Mouse (Mus musculus) midbrain, embryonic 13.5 days (tissue): ENCODE data around the gene Dnm1l. TPM values are rescaled to one million over a fixed set of nuclear protein-coding genes. Genes with fewer than 3 reads are reported as not detected.
"Not testable (repeated sequence)": the region's sequence is repeated elsewhere in the genome, so short reads cannot be mapped to it uniquely, and the experiment has no call there.

Source experiments
- ATAC-seq: fragments of 200-750 bp; cut with Nextera tagmentation; 2 replicates; pipeline ENCODE4 v1.8.0; 2017; ENCODE audit warnings: mild to moderate bottlenecking, moderate TSS enrichment, moderate library complexity
- H3K27ac ChIP-seq: fragments of 300-500 bp; sonication (generic); 2 replicates; pipeline ENCODE4 v1.5.1; 2015; ENCODE audit warnings: inconsistent platforms, mild to moderate bottlenecking, moderate library complexity
- H3K27me3 ChIP-seq: fragments of 300-500 bp; sonication (generic); 2 replicates; pipeline ENCODE4 v1.6.1; 2015; ENCODE audit warnings: mild to moderate bottlenecking, inconsistent platforms
- H3K36me3 ChIP-seq: fragments of 300-500 bp; sonication (generic); 2 replicates; pipeline ENCODE4 v1.6.1; 2015; ENCODE audit warnings: mild to moderate bottlenecking, inconsistent platforms
- H3K4me1 ChIP-seq: fragments of 300-500 bp; sonication (generic); replicated peaks from 2 replicates; pipeline ENCODE4 v1.6.1; 2015; ENCODE audit warnings: inconsistent platforms
- H3K4me2 ChIP-seq: fragments of 300-500 bp; sonication (generic); replicated peaks from 2 replicates; pipeline ENCODE4 v1.6.1; 2015; ENCODE audit warnings: moderate library complexity, mild to moderate bottlenecking, inconsistent platforms
- H3K4me3 ChIP-seq: fragments of 300-500 bp; sonication (generic); replicated peaks from 2 replicates; pipeline ENCODE4 v1.5.1; 2015; ENCODE audit warnings: mild to moderate bottlenecking, inconsistent platforms
- H3K9ac ChIP-seq: fragments of 300-500 bp; sonication (generic); replicated peaks from 2 replicates; pipeline ENCODE4 v1.6.1; 2015; ENCODE audit warnings: mild to moderate bottlenecking, inconsistent platforms
- H3K9me3 ChIP-seq: fragments of 300-500 bp; sonication (generic); 2 replicates; pipeline ENCODE4 v1.6.1; 2016; ENCODE audit warnings: mild to moderate bottlenecking, inconsistent platforms
- WGBS: fragments of 180-500 bp; shearing (Covaris S2); methylation state at CpG from one replicate; pipeline ENCODE4 v1.1.7; 2015; 5-methylcytosine and 5-hydroxymethylcytosine counted together
- polyA plus RNA-seq: library from polyadenylated mRNA; unstranded; fragments of >200 nt; fragmentation: Nextera tagmentation; extraction: Ambion mirVana; gene quantifications from 2 replicates; pipeline ENCODE4 v1.2.1, GENCODE M21; 2015

Gene Dnm1l
- 86.7 and 100 TPM in 2 replicates for polyA plus RNA-seq

DNA sequence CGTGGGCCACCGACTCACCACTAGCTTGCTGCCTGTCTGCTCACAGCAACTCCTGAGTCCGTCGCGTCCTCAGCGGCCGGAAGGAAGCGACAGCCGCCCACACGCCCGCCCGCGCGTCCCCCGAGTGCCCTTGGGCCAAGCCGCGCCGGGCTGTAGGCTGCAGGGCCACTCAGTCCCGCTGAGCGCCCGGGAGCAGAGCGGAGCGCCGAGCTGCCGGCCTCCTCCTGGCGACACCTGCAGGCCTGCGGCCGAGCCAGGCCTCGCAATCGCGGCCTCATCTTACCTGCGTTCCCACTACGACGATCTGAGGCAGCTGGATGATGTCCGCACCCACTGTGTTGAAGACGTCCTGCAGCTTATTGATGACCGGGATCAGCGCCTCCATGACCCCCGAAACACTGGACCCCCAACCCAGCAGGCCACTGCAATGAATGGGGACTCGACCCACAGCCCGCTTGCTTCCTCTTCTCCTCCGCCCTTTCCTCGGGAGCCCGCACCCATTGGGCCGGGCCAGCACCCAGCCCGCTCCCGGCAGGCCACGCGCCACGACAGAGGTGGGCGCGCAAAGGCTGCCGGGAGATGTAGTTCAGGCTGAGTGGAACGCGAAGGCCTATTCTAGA, at the start of gene Dnm1l:
Dnm1l (minus strand) TSS at position 479 of the 620 bp plus-strand sequence.
- peak within 1 kb of the TSS; percentile 74 for H3K4me2 ChIP-seq
- under 1% methylated on average over 55 of the region's 55 CpGs for WGBS

GRCm38 (mm10) chr16:16367217-16367616, 8.5 kb upstream of the Dnm1l start:
- not testable (repeated sequence) for H3K4me3 ChIP-seq, H3K9me3 ChIP-seq, ATAC-seq, H3K9ac ChIP-seq, H3K4me2 ChIP-seq, H3K27me3 ChIP-seq, H3K4me1 ChIP-seq, H3K27ac ChIP-seq, H3K36me3 ChIP-seq
- WGBS = 74% methylated on average over 9 of the region's 9 CpGs

More for the DNA sequence above, at the start of gene Dnm1l:
- Histone ChIP-seq H3K27me3 (no peaks in the 10 kb centered on the region), H3K27ac (peak within 1 kb of the TSS; percentile 93), H3K36me3 (no peaks in the 10 kb centered on the region), H3K4me1 (peaks cover 17% of the 10 kb centered on the region), H3K4me3 (peak within 1 kb of the TSS; percentile 97), H3K9ac (peak within 1 kb of the TSS; percentile 96), H3K9me3 (no peaks in the 10 kb centered on the region)
- peak; percentile 100 for ATAC-seq

GRCm38 (mm10) chr16:16359101-16359482, 333 bp upstream of the Dnm1l start:
- H3K4me3 ChIP-seq = peak overlapping the region; percentile 97
- H3K4me1 ChIP-seq = peaks cover 17% of the 10 kb centered on the region
- H3K9ac ChIP-seq = peak overlapping the region; percentile 96
- ATAC-seq = peak; percentile 77; the same call in 1 of the 2 replicates
- not testable (repeated sequence) for H3K9me3 ChIP-seq, H3K27me3 ChIP-seq, H3K36me3 ChIP-seq, H3K27ac ChIP-seq
- peak overlapping the region; percentile 74 for H3K4me2 ChIP-seq
- 56% methylated on average over 9 of the region's 9 CpGs for WGBS

DNA sequence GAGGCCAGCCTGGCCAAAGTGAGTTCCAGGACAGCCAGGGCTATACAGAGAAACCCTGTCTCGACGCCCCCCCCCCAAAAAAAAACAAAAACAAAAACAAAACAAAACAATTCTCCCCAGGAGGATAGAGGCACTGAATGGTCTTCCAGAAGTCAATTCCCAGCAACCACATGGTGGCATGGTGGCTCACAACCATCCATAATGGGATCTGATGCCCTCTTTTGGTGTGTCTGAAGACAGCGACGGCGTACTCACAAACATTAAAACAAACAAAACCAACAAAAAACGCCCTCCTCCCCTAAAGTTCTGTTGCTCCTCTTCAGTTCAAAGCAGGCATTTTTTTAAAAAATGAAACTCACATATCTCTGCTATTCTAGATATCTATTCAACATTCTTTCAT, 851 bp downstream of the Dnm1l start:
- Histone ChIP-seq H3K27ac (no peak overlapping the region), H3K4me1 (peaks cover 17% of the 10 kb centered on the region), H3K27me3 (no peaks in the 10 kb centered on the region), H3K4me3 (peak overlapping the region; percentile 97), H3K9ac (peak overlapping the region; percentile 96), H3K36me3 (no peaks in the 10 kb centered on the region), H3K4me2 (peak overlapping the region; percentile 74), H3K9me3 (no peaks in the 10 kb centered on the region)
- 13% methylated on average over 6 of the region's 6 CpGs for WGBS
- no peak for ATAC-seq

DNA sequence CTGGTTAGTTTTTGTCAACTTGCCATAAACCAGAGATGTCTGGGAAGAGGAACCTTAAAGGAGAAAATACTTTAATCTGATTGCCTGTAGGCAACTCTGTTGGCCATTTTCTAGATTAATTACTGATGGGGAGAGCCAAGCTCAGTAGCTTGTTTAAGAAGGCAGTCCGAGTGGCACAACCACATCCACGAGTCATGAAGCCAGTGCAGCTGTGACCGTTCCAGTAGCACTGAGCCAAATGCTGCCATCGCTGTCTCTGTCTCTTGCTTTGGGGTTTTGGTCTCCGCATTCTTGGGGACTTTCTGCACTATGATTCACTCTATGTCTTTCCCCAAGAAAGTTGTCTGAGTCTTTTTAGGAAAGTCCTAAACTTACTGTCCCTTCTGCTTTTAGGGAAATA, 12.3 kb downstream of the Dnm1l start:
- H3K9ac ChIP-seq = no peak overlapping the region
- H3K4me2 ChIP-seq = no peak overlapping the region
- H3K27me3 ChIP-seq = no peaks in the 10 kb centered on the region
- no peak for ATAC-seq
- no peaks in the 10 kb centered on the region for H3K9me3 ChIP-seq
- H3K36me3 ChIP-seq = peaks cover 4% of the 10 kb centered on the region; the same call in 1 of the 2 replicates
- 94% methylated on average over 5 of the region's 5 CpGs for WGBS
- H3K4me1 ChIP-seq = no peaks in the 10 kb centered on the region
- H3K27ac ChIP-seq = no peak overlapping the region
- no peak overlapping the region for H3K4me3 ChIP-seq

DNA sequence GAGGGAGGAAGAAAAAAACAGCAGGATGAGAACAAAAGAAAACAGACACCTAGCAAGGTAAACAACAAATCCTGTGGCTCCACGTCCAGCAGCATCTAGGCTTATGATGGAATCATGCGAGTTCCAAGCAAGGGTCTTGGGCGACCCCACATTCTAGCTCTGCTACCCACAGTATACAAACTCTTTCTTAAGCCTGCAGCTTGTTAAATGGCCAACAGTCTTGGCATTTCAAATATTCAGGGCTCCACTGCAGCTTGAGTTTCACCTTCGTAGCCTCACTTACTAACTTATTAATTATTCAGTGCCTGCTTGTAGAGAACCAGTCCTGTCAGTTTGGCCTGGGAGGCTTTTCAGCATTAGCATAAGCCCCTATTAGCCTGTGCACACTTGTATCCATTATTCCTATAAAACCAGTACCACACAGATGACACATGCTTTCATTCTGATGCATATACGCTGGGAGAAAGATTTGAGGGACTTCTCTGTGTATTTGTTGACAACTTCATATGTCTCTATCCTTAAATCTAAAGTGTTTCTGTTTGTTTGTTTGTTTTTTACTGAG, 32.9 kb downstream of the Dnm1l start:
- peaks cover 46% of the 10 kb centered on the region for H3K36me3 ChIP-seq
- no peak overlapping the region for H3K9ac ChIP-seq
- WGBS = 55% methylated on average over 5 of the region's 5 CpGs

DNA sequence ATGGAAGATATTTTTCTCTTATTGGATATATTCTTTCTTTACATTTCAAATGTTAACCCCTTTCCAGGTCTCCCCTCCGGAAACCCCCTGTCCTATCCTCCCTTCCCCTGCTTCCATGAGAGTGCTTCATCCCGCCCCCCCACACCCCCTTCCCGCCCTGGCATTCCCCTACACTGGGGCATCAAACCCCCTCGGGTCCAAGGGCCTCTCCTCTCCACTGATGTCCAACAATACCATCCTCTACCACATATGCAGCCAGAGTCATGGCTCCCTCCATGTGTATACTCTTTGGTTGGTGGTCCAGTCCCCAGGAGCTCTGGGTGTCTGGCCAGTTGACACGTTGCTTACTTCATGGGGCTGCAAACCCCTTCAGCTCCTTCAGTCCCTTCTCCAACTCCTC, 47.4 kb downstream of the Dnm1l start:
- H3K4me1 ChIP-seq = no peaks in the 10 kb centered on the region
- no peaks in the 10 kb centered on the region for H3K9me3 ChIP-seq
- peaks cover 57% of the 10 kb centered on the region for H3K36me3 ChIP-seq
- H3K27me3 ChIP-seq = no peaks in the 10 kb centered on the region
- no peak overlapping the region for H3K4me2 ChIP-seq
- ATAC-seq = peak; percentile 60; the same call in 1 of the 2 replicates
- H3K27ac ChIP-seq = no peak overlapping the region
- no peak overlapping the region for H3K4me3 ChIP-seq
- no peak overlapping the region for H3K9ac ChIP-seq
- 80% methylated on average over 5 of the region's 5 CpGs for WGBS

More for the DNA sequence above, 32.9 kb downstream of the Dnm1l start:
- no peak overlapping the region for H3K4me3 ChIP-seq
- no peak overlapping the region for H3K4me2 ChIP-seq
- no peak overlapping the region for H3K27ac ChIP-seq
- ATAC-seq = peak; percentile 63; the same call in 1 of the 2 replicates
- H3K9me3 ChIP-seq = no peaks in the 10 kb centered on the region
- H3K4me1 ChIP-seq = peaks cover 5% of the 10 kb centered on the region; the same call in 1 of the 2 replicates
- H3K27me3 ChIP-seq = no peaks in the 10 kb centered on the region

- Histone ChIP-seq H3K36me3 (peaks cover 15% of the 10 kb centered on the region), H3K4me3 (peak overlapping the region; percentile 69), H3K9ac (peak overlapping the region; percentile 82), H3K4me1 (peaks cover 24% of the 10 kb centered on the region), H3K9me3 (no peaks in the 10 kb centered on the region), H3K27ac (no peak overlapping the region), H3K4me2 (peak overlapping the region; percentile 83), H3K27me3 (no peaks in the 10 kb centered on the region)
- no peak for ATAC-seq
- WGBS = 20% methylated on average over 7 of the region's 7 CpGs
Observed at GRCm38 (mm10) chr16:16303888-16304287, 54.9 kb downstream of the Dnm1l start.

- Histone ChIP-seq H3K27ac (peak overlapping the region; percentile 88), H3K4me3 (peak overlapping the region; percentile 69), H3K4me1 (peaks cover 24% of the 10 kb centered on the region), H3K9me3 (no peaks in the 10 kb centered on the region), H3K36me3 (peaks cover 14% of the 10 kb centered on the region), H3K4me2 (peak overlapping the region; percentile 83), H3K27me3 (no peaks in the 10 kb centered on the region), H3K9ac (peak overlapping the region; percentile 82)
- WGBS = under 1% methylated on average over 61 of the region's 61 CpGs
- peak; percentile 81 for ATAC-seq
Observed at GRCm38 (mm10) chr16:16303138-16303827, 55.5 kb downstream of the Dnm1l start.

DNA sequence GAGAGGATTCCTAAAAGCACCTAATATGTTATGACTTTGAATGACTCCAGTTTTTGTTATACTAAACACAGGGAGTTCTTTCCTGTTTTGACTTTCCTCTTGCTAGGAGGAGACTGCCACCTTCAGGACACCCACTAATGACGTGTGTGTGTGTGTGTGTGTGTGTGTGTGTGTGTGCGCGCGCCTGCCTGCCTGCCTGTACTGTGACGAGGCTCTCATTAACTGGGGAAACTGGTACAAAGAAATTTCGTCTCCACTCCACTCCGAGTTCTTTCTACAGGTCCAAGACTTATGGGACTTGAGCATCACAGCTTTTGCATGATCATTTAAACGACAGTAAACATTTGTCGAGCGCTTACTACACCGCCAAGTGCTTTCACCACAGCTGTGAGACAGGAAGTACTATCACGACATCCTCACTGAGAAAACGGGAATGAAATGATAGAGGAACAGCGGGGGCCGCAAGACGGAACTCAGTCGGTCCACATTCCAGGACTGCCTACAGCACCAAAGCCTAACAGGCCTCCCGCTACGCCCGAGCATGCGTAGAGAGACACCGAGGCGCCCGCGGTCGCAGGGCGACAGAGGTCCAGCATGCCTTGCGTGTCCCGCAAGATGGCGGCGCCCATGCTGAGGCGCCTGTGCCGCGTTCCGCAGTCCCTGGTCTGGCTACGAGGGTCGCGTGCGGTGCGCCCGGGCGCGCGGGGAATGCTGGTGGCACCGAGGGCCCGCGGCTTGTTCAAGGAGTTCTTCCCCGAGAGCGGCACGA, 56.2 kb downstream of the Dnm1l start, which contains the start of gene Yars2:
Yars2 (plus strand) TSS at position 597 of the 769 bp plus-strand sequence.
- Histone ChIP-seq H3K27me3 (no peaks in the 10 kb centered on the region), H3K27ac (peak within 1 kb of the TSS; percentile 88), H3K4me2 (peak within 1 kb of the TSS; percentile 83), H3K4me1 (peaks cover 24% of the 10 kb centered on the region), H3K4me3 (peak within 1 kb of the TSS; percentile 69), H3K36me3 (peaks cover 12% of the 10 kb centered on the region), H3K9me3 (no peaks in the 10 kb centered on the region), H3K9ac (peak within 1 kb of the TSS; percentile 82)
- under 1% methylated on average over 50 of the region's 50 CpGs for WGBS
- peak; percentile 99 for ATAC-seq

- peaks cover 8% of the 10 kb centered on the region for H3K4me1 ChIP-seq
- H3K36me3 ChIP-seq = no peaks in the 10 kb centered on the region
- H3K4me3 ChIP-seq = no peak overlapping the region
- ATAC-seq = no peak
- H3K27ac ChIP-seq = no peak overlapping the region
- no peaks in the 10 kb centered on the region for H3K27me3 ChIP-seq
- H3K4me2 ChIP-seq = no peak overlapping the region
- H3K9me3 ChIP-seq = no peaks in the 10 kb centered on the region
- 85% methylated on average over 6 of the region's 6 CpGs for WGBS
- no peak overlapping the region for H3K9ac ChIP-seq
Observed at GRCm38 (mm10) chr16:16273752-16274151, 85.0 kb downstream of the Dnm1l start.
